Mouse (Mus musculus) adrenal gland, adult 18-20 months (tissue): ENCODE measurements around the gene Unk. TPM values are rescaled to one million over a fixed set of nuclear protein-coding genes. Genes with fewer than 3 reads are reported as not detected.

Source experiments
- DNase-seq, 2 experiments: peaks; one replicate each; pipeline ENCODE4 v3.0.0; 2021 to 2022; ENCODE audit warnings: low spot score in 2 of 2
- total RNA-seq, 2 experiments: library from RNA; stranded (reverse); gene quantifications; 1 replicate in 1 of 2; 2 replicates in 1 of 2; pipeline ENCODE4 v1.2.3; 2021

Unk gene
- total RNA-seq, 2 experiments from 2014 or later: 16.2 to 19.2 TPM

DNA sequence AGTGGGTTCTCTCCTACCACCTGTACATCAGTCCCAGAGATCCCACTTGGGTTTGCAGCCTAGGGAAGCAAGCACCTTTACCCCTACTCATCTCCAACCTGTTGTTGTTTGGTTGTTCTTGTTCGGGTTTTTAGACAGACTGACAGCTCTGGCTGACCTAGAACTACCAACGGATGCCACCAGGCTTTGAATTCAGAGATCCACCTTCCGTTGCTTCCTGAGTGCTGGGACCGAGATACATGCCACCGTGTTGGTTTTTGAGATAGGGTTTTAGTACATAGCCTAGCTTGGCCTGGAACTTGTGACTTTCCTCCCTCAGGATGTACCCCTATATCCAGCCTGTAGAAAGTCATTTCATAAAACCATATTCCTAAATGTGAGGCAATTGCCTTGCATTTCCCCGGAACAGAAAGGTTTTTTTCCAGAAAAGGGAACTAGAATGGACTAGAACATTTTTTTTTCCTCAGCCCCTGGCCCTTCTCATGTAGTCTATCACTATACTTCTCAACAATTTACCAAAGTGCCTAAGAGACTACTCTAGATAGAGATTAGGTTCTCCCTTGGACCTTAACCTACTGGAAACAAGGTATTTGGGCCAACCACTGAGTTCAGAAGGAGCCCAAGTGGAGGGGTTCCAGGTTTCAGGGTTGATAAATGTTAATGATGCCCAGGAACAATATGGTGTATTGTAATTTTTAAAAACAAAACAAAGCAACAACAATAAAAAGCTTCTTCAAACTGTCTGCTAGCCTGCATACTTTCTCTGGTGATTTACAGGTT, 846 bp upstream of the Unk start:
- DNase-seq: no peak

GRCm38 (mm10) chr11:116030898-116031845, 1.1 kb downstream of the Unk start:
- DNase-seq: peak in 1 of 2 experiments; percentile 36

GRCm38 (mm10) chr11:116034584-116034983, 4.5 kb downstream of the Unk start:
- DNase-seq: no peak

DNA sequence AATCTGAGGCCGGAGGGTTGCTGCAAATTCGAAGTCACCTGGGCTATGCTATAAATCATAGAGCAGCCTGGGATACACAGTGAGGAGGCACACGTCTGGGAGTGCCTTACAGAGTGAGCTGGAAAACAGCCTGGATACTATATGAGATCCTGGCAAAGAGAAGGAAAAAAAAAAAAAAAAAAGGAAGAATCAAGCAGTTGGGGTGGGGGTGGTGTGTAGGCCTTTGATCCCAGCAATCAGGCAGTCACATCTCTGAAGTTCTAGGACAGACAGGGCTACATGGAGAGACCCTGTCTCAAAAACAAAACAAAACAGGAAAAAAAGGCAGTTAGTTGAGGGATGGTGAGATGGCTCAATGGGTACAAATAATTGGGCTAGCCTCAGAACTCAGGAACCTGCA, 6.5 kb downstream of the Unk start:
- DNase-seq: no peak

GRCm38 (mm10) chr11:116037826-116038225, 7.7 kb downstream of the Unk start:
- DNase-seq: no peak

DNA sequence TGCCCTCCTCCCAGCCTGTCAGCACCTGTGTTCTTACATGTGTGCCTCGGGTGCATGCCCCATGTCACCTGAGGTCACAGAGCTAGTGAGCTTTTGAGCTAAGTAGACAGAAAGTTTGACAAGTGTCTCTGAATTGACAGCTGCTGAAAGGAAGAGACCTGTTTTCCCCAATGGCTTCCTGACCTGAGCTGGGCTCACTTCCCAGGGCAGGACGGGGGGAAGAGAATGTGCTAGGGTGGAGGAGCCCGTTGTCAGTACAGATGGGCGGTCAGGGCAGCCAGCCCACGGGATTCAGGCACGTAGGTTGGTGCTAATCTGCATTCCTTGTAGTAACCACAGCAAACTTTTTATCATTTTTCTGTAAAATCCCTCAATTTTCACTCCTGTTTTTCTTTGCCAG, 10.5 kb downstream of the Unk start:
- no peak for DNase-seq

DNA sequence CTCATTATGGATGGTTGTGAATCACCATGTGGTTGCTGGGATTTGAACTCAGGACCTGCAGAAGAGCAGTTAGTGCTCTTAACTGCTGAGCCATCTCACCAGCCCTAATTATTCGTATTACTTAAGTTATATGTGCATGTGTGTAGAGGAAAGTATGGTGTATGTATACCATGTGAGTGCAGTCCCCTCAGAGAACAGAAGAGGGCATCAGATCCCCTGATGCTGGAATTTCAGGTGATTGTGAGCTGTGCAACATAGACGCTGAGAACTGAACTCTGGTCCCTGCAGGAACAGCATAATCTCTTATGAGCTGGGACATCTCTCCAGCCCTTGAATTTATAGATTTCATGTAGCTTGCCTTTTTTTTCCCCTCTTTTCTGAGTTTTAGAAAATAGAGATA, 11.7 kb downstream of the Unk start:
- no peak for DNase-seq

- DNase-seq: no peak
Observed at GRCm38 (mm10) chr11:116042372-116043138, 12.4 kb downstream of the Unk start.

GRCm38 (mm10) chr11:116043286-116043685, 13.2 kb downstream of the Unk start:
- no peak for DNase-seq

GRCm38 (mm10) chr11:116045173-116045572, 15.1 kb downstream of the Unk start:
- DNase-seq: no peak

GRCm38 (mm10) chr11:116049610-116050009, 19.5 kb downstream of the Unk start:
- no peak for DNase-seq

- no peak for DNase-seq
Observed at GRCm38 (mm10) chr11:116050196-116050595, 20.1 kb downstream of the Unk start.

DNA sequence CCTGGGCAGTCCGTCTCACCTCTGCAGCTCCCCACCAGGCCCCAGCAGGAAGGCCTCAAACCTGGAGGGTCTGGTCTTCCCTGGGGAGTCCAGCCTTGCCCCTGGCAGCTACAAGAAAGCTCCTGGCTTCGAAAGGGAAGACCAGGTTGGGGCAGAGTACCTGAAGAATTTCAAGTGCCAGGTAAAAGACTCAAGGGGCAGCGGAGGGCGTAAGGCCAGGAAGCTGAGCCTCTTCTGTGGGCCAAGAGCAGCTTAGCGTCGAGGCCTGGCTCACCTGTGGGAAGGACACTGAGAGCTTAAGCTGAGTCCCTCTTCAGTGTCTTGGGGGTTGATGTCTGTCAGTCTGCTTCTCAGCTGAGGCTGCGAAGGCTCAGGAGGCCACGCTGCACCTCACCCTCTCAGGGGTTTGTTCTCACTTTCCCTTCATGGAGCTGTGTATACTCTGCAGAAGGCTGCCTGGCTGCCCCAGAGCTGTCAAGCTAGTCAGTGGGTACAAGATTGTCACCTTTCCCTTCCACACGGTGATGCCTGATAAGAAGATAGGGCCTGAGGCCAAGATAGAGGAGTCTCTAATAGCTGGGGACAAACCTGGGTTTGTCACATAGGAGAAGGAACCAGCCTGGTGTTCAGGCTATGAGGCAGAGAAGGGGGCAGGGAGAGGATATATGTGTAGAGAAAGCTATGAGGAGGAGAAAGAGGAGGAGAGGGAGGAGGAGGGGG, 23.5 kb downstream of the Unk start:
- no peak for DNase-seq

DNA sequence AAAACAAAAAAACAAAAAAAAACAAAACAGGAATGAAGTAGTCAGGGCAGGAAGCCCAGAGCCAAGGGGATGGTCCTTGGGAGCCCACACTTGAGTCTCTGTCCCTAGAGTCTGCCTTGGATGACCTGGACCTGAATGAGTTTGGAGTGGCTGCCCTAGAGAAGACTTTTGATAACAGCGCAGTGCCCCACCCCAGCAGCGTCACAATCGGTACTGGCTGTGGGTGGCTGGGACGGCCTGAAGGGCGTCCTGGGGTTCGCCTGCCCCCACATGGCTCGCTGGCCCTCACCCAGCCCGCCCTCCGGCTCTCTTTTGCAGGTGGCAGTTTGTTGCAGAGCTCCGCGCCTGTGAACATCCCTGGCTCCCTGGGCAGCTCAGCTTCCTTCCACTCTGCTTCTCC, 25.8 kb downstream of the Unk start:
- DNase-seq: no peak

- DNase-seq: no peak
Observed at GRCm38 (mm10) chr11:116057237-116057881, 27.2 kb downstream of the Unk start.

- no peak for DNase-seq
Observed at GRCm38 (mm10) chr11:116058022-116058614, 28.0 kb downstream of the Unk start.

- no peak for DNase-seq
Observed at GRCm38 (mm10) chr11:116058868-116059690, 29.0 kb downstream of the Unk start.

DNA sequence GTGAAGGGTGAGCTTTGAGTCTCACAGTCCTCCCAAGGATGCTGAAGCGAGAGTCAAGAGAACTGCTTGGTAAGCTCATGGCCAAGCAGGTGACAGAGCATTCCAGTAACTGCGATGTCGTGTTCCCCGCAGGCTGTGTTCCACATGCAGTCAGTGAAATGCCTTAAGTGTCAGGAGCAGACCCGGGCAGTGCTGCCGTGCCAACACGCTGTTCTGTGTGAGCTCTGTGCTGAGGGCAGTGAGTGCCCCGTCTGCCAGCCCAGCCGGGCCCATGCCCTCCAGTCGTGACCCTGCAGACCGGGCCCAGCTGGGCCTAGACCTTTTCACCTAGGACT, 29.5 kb downstream of the Unk start:
- DNase-seq: no peak

GRCm38 (mm10) chr11:116060596-116060995, 30.5 kb downstream of the Unk start:
- DNase-seq: no peak
